Mouse (Mus musculus) CD4-positive, CD25-positive, alpha-beta regulatory T cell, adult 2 months (primary cell): ENCODE results near the gene Hist2h4.
"Not testable (repeated sequence)": the region's sequence is repeated elsewhere in the genome, so short reads cannot be mapped to it uniquely, and the experiment has no call there.

Experiments used
- DNase-seq: peaks from one replicate; pipeline ENCODE4 v3.0.0-alpha.2; 2012; ENCODE audit warnings: low read depth, low spot score

Hist2h4 gene

DNA sequence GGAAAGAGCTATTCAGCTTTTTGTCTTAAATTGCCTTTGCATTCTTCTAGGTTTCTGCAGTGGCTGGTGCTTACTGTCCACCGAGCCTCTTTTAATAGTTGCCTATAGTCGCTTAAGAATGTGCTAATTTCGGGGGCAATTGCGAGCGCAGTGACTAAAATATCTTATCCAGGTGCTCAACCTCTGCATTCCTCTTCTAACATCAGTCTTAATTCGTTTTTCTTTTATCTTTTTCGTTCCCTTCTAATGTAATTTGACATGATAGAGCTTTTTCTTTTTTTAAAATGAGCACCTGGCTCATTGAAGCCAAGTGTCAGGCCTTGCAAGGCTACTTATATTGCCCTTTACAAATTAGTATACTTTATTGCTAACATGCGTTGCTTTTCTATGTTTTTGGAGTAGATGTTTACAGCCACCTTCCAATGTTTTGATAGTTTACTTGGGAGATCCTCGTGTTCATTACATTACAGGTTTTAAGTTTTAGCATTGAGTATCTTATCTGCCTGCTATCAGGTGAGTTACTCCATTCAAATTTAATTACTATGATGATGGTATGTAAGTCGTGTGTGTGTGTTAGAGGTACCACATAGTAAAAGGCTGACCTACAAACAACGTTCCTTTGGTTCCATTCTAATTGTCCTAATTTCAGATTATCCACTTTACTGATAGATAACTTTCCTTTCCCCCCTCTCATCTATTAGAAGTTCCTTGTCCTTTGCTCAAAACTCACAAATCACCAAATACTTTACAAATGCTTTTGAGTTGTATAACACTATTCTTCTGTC is 15.6 kb downstream of the Hist2h4 start:
- DNase-seq = no peak

- not testable (repeated sequence) for DNase-seq
Observed at GRCm38 (mm10) chr3:96246427-96246856, 16.7 kb downstream of the Hist2h4 start, which contains the start of gene Hist2h3c1. TSS of gene Hist2h3c1 (plus strand) at chr3:96246685.

GRCm38 (mm10) chr3:96246018-96246417 is 17.1 kb downstream of the Hist2h4 start:
- not testable (repeated sequence) for DNase-seq

DNA sequence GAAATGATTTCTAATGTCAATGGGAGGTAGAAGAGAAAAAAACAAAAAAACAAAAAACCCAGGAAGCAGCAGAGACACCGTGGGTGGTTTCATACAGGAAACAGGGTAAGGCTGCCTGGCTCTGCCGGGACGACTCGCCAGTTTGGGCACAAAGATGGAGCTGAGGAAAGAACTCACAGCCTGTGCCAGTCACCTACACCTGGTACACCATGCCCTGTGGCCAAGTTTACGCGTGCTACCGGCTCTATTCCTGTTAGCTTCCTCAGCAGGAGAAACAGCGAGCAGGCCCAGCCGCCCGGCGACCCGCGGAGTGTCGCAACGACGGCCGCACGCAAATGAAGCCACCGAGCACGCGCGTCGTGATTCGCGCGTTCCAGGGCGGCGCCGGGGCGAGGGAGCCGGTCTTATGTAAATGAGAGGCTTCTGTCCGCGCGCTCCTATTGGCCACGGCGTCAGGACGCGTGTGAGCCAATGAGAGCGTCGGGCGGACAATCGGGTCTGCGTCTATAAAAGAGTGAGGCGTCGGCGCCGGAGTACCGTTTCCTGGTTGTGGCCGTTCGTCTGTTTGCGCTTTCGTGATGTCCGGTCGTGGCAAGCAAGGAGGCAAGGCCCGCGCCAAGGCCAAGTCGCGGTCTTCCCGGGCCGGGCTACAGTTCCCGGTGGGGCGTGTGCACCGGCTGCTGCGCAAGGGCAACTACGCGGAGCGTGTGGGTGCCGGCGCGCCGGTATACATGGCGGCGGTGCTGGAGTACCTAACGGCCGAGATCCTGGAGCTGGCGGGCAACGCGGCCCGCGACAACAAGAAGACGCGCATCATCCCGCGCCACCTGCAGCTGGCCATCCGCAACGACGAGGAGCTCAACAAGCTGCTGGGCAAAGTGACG is 17.9 kb downstream of the Hist2h4 start, which contains the start of gene Hist2h2aa1:
TSS of gene Hist2h2aa1 (plus strand) at position 495 of the 884 bp plus-strand sequence.
- DNase-seq = peak; percentile 85

- DNase-seq = no peak
Observed at GRCm38 (mm10) chr3:96243921-96244572, 19.1 kb downstream of the Hist2h4 start.

- no peak for DNase-seq
Observed at GRCm38 (mm10) chr3:96240799-96241197, 22.3 kb downstream of the Hist2h4 start.

GRCm38 (mm10) chr3:96239949-96240798 is 22.9 kb downstream of the Hist2h4 start, which contains the start of gene Hist2h2aa2:
TSS of gene Hist2h2aa2 (minus strand) at chr3:96240276.
- DNase-seq = peak; percentile 71

GRCm38 (mm10) chr3:96238954-96239793 is 23.9 kb downstream of the Hist2h4 start, which contains the start of gene Hist2h3c2:
TSS of gene Hist2h3c2 (minus strand) at chr3:96239127.
- not testable (repeated sequence) for DNase-seq

DNA sequence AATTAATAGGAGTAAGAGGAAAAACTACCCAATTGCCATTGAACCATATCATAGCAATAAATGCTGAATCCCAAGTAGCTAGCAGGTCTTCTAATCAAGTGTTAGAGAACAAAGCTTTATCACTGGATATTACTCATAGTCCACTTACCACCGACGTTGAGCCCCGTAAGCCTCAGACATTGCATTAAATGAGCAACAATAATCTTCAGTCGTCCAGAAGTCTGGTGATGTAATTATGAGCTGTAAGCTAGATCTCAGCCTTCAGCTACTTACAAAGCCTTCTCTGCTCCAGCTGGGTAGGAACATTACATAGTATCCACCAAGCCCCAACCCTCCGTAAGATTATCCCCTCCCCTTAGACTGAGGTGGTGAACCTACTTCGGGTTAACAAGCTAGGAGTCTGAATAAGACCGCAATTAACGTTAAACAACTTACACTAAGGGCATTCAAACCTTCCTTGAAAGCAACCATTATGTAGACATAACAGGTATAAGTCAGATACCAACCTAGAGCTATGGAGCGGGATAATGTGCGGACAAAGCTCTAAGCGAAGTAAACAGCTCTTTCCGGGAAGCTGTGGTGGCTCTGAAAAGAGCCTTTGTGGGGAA is 25.1 kb downstream of the Hist2h4 start:
- DNase-seq = peak; percentile 29

GRCm38 (mm10) chr3:96237335-96237903 is 25.7 kb downstream of the Hist2h4 start:
- DNase-seq = no peak

DNA sequence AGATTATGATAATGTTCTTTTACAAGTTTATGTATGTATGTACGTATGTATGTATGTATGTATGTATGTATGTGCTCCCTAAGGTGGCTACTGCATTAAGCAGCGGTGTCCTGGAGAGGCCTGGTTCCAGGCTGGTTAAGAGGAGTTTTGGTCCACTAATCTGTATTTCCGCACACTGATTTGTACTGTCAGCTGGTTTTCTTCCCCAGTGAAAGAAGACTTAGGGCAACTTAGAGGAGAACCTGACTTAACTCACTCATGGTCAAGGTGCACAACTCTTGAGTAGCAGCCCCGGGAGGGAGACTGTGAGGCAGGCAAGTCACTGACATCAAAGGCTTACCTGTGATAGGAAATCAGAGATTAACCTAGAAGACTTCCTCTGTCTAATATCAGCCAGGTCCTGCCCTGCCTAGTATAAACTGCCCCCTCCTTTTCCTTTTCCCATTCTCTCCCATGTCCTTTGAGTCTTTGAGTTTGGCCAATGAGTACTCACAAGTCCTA is 26.2 kb downstream of the Hist2h4 start:
- DNase-seq = no peak

DNA sequence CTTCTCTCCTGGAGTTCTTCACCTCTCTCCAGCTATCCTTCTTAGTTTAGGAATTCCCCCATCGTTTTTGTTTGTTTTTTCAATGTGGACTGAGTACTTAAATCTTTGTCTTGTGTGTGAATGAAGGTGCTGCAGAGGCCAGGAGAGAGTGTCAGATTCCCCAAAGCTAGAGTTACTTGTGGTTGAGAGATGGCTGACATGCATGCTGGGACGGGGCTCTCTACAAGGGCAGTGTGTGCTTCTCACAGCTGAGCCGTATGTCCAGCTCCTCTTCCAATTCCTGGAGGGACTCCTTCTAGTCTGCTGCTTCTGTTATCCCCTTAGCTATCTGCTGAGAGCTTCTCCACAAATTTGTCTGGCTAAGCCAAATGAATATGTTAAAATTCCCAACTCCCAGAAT is 27.3 kb downstream of the Hist2h4 start:
- no peak for DNase-seq

DNA sequence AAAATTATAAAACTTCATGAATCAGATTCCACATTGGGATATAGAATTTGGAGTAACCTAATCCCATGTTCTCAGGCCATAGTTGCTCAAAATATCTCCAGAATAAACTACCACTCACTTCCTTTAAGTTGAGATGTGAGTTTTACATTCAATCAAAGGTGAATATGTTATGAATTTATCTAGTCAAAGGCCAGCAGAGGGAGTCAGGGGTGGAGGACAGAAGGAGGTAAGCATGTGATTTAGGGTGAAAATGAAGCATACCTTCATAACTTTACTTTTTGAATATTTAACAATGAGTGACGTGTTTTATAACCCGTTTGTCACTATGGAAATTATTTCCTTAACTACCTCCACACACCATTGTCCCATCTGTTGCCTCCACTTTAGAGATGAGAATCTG is 28.2 kb downstream of the Hist2h4 start:
- DNase-seq = peak; percentile 61

GRCm38 (mm10) chr3:96231758-96232120 is 31.4 kb downstream of the Hist2h4 start:
- DNase-seq = no peak

DNA sequence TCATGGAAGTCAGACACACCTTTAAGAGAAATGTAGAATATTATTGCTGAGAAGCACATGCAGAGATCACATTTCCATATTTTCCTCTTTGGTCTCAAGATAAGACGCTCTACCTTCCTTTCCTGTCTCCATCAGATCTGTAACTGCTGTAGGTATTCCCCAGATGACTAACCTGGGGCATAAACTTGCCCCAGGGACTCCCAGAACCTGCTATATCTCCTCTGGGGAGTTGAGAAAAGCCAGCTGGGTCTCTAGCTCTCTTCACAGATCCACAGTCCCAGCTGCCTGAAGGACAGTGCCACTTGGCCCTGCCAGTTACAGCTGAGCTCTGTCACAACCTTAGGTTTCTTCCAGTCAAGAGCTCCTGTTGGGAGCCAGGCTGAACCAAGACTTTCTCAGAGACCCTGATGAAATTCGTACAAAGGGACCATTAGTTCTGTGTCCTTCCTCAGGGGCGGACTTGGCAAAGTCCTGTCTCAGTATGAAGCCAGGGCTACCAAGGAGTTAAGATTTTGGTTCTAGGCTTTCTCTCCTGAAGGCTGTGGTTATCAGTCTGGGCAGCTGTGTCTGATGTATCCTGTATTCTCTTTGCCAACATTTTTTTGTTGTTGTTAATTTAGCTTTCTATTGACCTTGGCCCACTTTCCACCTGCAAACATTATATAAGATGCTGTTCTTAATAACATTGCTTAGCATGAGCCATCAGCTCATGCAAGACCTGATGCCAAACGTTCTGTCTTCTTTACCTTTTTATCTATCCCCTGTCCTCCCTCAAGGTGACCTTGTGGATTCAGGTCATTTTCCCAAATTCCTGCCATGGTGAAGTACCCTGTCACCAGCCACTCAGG is 32.0 kb downstream of the Hist2h4 start:
- DNase-seq = no peak

- no peak for DNase-seq
Observed at GRCm38 (mm10) chr3:96230404-96230803, 32.7 kb downstream of the Hist2h4 start.

- no peak for DNase-seq
Observed at GRCm38 (mm10) chr3:96228828-96229227, 34.3 kb downstream of the Hist2h4 start.
